Mouse (Mus musculus) c-Kit-positive CD71-positive TER-119-negative erythroid progenitor cells, embryonic 14.5 days (primary cell): ENCODE results near the gene Tbck.

Source experiments
- DNase-seq: peaks from one replicate; pipeline ENCODE4 v3.0.0-alpha.2; 2013; ENCODE audit warnings: low read depth

Gene Tbck

GRCm38 (mm10) chr3:132831179-132831873 is 147.4 kb downstream of the Tbck start:
- no peak for DNase-seq

DNA sequence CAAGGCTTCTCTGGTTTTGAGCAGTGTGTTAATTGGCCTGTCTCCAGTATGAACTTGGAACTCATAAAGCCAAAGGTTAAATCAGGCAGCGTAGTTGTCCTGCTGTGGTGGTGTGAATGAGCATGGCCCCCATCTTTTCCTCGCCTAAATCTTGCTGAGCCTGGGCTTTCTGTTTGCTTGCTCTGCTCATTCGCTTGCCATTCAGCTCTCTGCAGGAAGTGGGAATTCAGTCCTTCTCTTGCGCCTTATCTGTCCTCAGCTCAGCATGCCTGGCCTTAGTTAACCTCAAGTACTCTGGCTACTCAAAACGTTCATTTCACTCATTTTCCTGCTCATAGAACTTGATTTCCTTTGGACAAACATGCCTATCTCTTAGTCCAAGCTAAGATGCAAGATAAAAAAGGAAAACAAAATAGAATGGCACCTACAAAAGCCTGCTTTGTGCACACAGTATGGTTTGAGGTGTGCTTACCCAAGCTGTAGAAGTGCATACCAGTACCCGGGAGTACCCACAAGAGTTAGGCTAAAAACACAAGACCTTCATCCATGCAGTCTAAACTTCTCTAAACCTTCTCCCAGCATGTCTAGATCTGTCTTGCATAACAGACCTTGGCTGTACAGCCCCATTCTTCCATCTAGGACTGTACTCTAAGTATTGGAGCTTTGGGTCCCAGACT is 151.3 kb downstream of the Tbck start:
- DNase-seq = no peak

DNA sequence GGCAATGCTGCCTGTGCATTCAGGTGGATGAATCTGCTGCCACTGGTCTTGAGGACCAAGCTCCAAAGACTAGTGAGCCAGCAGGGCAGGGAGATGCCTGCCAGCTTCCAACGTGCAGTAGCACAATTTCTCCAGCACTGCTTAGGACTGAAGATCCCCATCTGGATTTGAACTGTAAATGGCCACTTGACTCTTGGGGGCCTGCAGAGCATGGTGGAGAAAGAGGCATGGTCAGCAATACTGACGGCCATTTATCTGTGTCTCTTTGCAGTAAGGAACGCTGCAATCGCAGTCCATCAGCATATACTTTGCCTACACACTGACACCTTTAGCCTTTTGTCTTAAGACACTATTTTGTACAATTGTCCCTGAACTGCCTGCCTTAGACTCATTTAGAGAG is 153.2 kb downstream of the Tbck start:
- no peak for DNase-seq

GRCm38 (mm10) chr3:132838656-132839417 is 154.9 kb downstream of the Tbck start:
- DNase-seq = no peak

DNA sequence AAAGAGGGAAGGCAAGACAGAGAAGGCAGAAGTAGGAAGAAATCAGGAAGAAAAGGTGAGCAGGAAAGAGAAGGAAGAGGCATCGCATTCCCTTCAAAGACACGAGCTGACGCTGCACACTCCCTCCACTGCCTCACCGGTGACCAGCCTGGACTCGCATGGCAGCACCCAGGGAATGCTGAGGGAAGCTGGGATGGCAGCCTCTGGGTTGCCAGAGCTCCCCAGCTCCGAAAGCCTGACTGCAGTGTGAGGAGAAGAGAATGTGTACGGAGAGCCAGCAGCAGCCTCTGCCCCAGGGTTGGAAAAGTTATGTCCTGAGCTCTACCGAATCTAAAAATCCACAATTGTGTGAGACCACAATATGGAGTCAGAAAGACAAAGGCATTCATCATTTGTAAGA is 155.6 kb downstream of the Tbck start:
- no peak for DNase-seq

DNA sequence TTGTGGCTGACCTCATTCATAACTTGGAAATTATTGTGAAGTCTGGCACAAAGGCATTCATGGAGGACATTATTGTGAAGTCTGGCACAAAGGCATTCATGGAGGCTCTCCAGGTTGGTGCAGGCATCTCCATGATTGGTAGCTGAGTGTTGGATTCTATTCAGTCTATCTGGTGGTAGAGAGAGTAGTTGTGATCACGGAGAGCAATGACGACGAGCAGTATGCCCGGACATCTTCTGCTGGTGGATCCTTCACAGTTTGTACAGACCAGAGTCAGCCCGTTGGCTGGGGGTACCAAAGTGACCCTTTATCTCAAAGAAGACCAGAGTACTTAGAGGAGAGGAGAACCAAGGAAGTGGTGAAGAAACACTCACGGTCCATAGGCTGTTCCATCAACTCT is 158.7 kb downstream of the Tbck start:
- no peak for DNase-seq

DNA sequence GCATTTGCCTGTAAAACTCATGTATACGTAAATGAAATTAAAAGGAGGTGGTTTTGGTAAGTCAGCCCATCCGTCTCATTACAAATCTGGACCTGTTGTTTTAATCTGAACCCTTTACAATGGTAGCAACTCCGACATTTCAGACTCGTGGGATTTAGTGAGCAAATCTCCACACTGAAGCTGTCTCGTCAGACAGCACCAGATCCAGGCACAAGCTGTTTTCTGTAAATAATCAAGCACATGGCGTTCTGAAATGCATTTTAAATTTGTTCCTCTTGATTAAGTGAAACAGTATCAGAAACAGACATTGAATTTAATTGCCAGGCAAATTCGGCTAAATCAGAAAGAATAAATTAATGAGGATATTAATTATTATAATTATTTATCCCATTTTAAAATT is 165.7 kb downstream of the Tbck start:
- no peak for DNase-seq

DNA sequence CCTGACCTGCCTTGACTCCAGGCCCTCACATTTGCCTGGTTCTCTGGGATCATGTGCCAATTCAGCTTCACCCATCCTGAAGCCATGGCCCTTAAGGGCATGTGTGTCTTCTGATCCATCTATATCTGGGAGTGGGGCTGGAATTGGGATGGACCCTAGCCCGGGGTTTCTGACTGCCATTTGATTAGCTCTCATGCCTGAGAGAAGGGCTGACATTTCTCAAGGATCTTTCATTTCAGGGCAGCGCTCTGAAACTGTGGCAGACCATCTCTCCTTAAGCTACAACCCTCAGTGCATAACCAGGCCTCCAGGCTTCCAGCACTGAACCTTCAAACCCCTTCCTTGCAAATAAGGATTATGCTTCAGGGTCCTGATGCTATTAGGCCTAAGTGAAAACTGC is 166.5 kb downstream of the Tbck start:
- no peak for DNase-seq

DNA sequence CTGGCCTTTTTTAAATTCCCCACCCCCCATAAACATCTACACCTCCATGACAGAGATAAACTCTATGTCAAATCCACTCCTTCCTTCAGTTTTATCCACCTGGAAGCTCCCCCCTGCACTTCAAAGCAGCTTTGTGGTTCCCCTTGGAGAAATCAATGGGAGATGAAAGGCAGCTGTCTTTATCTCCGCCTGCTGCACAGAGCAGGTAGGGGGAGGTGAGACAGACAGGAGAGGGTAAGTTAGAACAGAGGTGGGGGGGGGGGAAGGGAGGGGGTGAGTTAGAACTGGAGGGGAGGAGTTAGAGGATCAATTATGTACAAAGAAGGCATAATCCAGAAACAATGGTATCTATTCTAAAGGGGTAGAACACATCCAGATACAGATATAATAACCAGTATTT is 167.5 kb downstream of the Tbck start:
- no peak for DNase-seq

DNA sequence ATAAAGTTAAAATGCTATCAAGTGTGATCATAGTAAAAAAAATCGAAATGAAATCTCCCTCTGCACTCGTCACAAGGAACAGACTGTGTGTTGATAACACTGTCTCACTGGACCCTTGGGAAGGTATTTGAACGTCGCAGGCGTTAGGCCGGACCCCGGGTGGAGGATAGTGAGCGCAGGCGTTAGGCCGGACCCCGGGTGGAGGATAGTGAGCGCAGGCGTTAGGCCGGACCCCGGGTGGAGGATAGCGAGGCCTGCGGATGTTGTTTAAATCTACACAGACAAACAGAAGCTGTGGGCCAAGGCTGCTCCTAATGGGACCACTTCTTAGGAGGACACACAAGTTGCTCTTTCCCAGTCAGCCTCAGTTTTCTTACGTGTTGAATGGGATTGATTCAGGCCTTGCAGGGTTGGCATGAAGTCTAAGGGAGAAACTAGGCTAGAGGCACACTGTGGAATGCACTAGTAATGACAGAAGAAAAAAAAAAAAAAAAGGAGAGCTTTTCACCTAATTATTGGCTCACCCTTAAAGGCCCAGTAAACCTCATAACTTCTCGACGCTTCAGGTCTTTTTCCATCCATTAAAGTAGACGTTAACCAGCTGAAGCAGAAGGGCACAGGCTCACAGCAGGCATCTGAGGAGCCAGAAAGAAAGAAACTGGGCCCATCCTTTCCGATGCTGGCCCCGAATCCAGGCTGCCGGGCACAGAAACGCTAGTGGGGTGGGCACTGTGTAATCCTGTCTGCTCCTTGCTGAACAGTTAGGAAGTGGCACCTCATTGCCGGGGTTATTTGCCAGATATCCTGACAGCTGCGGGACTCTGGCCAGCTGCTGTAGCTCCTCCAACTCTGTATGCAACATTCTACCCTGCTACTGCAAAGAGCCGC is 168.1 kb downstream of the Tbck start:
- DNase-seq = no peak

DNA sequence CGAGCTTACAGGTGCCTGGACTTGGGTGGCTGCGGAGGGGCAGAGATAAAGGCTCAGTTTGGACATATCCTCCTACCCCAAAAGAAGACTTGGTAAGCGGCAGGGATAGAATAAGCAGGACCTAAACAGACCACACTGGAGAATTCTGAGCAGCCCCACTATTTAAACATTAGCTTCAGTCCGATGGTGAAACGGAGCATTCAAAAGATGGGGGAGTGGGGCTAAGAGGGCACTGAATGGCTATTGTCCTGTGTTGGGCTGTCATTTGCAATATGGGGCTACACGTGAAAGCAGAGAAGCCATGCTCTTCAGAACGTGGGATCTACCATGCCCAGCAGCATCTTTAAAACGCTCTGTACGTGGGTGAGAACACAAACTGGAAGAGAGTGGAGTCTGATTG is 170.3 kb downstream of the Tbck start:
- no peak for DNase-seq

DNA sequence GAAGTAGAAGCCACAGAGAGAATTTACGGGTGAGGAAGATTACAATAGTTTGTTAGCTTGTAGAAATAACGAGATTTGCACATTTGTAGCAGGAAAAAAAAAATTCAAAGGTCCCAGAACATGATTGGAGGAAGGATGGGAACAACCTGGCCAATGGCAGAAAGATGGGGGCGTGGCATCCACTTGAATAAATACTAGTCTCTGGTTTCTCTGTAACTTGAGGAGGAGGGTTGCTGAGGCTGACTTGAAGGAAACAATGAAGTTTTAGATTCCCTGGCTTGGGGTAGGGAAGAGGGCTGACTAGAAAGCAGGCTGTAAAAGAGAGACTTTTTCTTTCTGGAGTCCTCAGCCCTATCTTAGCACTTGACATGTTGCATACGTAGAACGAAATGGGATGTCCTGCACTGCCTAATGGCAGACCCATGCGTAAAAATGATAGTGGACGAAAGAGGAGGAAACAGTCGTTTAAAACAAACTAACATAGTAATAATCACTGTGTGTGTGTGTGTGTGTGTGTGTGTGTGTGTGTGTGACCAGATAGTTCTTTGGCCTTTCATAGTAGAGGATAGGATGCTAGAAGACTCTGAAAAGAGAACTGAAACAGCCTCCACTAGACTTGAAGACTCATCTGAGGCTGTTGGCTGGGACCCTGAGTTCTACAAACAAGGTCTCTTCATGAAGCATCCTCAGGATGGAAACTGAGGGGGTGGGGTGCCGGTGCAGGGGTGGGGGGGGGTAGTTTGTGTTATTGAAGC is 171.7 kb downstream of the Tbck start:
- DNase-seq = no peak

DNA sequence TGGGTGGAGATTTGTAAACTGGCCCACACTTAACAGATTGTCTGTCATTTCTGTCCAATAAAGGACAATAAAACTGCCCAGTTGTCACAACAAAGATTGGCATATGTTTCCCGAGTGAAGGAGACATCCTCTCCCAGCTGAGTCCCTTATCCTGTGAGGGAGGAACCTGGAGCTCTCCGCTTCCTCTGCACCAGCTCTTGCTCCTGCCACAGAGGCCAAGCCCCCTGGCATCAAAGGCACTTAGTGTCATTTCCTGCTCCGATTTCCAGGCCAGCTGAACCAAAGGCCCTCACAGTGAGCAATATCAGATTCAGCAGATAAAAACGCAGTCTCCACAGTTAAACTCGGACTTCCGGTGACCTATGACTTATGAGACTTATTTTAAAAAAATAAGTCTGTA is 172.7 kb downstream of the Tbck start:
- DNase-seq = no peak

DNA sequence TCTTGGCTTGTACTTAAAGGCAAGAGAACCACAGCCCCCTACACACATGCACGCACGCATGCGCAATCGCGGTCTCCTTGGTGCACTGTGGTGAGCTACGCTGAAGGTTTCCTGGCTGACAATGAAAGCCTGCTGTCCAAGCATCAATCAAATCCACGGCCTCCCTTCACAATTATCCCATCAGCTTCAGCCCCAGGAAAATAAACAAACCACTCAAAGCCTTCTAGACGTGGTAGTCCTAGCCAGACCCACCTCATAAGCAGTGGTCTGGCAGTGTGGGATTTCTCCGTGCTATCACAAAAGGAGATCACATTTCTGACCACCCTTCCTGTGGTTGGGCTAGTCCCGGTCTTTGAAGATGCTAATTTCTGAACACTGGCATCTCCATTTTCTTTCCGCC is 174.9 kb downstream of the Tbck start:
- DNase-seq = no peak

DNA sequence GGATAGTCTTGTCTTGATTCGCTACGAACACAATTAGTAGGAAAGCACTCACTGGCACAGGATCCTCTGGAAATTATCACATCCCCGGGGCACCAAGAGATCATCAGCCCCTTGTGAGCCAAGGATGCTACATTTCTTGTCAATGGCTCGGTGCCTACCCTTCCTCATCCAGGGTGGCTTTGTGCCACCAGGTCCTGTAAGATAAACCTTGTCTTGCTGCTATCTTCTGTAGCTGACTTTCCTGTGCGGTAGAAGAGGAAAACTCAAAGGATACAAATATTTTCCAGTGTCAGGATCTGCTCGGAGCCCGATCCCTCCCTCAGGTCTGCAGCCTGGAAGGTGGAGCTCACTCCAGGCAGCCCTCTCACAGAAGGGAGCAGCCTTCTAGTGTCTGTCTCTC is 175.6 kb downstream of the Tbck start:
- DNase-seq = no peak

DNA sequence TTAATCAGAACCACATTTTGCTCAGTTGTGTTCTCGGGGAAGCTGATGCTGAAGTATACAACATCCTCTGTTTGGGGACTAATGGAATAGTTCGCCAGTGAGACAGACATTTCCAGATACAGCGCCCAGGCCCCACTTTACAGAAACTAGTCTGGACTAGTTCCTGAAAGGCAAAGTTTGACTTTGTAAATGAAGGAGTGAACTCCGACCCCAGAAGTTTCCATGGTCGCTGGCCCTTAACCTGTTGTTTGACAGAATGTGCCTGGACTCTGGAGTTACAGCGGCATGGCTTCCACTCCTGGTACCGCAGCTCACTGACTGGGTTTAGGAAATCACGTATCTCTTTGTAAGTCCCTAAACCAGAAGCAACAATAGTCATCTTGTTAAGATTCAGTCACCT is 176.9 kb downstream of the Tbck start:
- DNase-seq = no peak

DNA sequence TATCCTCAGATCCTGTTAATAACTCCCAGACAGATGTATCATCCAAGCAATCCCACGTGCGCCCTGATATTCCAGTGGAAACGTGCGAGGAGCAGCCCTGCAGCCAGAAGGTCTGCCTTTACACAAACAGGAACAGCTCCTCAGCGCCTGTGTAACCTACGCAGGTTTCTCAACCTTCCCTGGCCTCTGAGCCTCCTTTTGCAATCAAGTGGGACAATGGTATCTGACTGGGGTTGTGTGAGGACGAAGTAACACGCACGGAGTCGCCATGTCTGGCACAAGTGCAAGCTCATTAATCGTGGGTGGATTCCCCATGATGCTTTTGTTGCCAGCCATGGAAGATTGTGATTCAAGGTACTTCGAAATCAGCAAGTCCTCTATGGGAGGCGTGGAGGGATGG is 179.9 kb downstream of the Tbck start:
- DNase-seq = no peak

GRCm38 (mm10) chr3:132864329-132864919 is 180.5 kb downstream of the Tbck start:
- no peak for DNase-seq

GRCm38 (mm10) chr3:132864986-132865385 is 181.0 kb downstream of the Tbck start:
- no peak for DNase-seq

DNA sequence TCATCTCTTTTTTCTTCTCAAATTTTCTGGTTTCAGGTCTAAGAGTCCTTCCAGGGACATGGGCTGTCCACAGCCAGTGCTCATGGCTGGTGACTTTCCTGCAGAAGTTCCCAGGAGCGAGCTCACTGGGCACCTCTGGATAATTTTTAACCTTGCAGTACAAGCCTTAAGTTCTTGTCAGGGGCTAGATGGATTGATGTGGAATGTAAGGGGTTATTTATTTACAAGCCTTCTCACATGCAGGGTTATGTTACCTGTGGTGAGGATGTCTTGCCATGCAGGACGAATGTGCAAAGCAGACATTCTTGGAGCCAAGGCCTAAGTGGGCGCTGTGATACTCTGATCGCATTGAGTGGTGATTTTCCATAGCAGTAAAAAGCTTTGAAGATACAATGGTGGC is 181.7 kb downstream of the Tbck start:
- DNase-seq = no peak

DNA sequence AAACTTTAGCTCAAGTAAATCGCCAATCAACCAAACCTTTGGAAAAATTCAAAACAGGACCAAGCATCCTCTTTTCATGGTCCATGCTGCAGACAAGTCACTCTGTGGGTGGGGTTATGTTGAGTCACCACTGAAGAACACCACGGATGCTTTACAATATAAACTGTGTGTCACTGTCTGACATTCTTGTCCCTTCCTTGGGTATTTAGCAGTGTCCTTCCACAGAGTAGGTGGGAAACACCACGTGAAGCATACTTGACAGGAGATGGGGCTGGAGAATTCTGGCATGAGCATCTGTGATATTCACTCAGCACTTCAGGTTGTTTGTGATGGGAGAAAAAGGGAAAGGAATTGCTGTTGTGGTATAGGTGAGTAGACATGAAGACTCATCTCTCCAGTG is 183.0 kb downstream of the Tbck start:
- no peak for DNase-seq
